Mouse (Mus musculus) heart, embryonic 14.5 days (tissue): ENCODE measurements around the gene Ints14. TPM values are rescaled to one million over a fixed set of nuclear protein-coding genes. Genes with fewer than 3 reads are reported as not detected.

ENCODE experiments used
- ATAC-seq: fragments of 200-750 bp; cut with Nextera tagmentation; 2 replicates; pipeline ENCODE4 v1.8.0; 2017; ENCODE audit warnings: low read depth, moderate TSS enrichment; ENCODE audit not compliant: insufficient number of reproducible peaks, insufficient read depth, low FRiP score
- H3K27ac ChIP-seq, 2 experiments: fragments of 200-500 bp in 1 of 2; fragments of 300-500 bp in 1 of 2; sonication (generic) in 1 of 2; replicated peaks in 1 of 2; 2 replicates each; pipeline ENCODE4 v1.5.1; 2012 to 2014; ENCODE audit warnings: low read depth in 2 of 2, low read length in 2 of 2, control low read depth in 1 of 2, mild to moderate bottlenecking in 1 of 2, mixed read lengths in 1 of 2; ENCODE audit not compliant: control insufficient read depth in 1 of 2, insufficient read depth in 1 of 2
- H3K27me3 ChIP-seq: fragments of 300-500 bp; sonication (generic); 2 replicates; pipeline ENCODE4 v1.6.1; 2014; ENCODE audit warnings: mild to moderate bottlenecking, low read length, control low read depth; ENCODE audit not compliant: control insufficient read depth, insufficient read depth
- H3K36me3 ChIP-seq: fragments of 300-500 bp; sonication (generic); 2 replicates; pipeline ENCODE4 v1.6.1; 2014; ENCODE audit warnings: mild to moderate bottlenecking, control low read depth, low read length, mixed read lengths; ENCODE audit not compliant: control insufficient read depth, insufficient read depth
- H3K4me1 ChIP-seq, 2 experiments: fragments of 200-500 bp in 1 of 2; fragments of 300-500 bp in 1 of 2; sonication (generic) in 1 of 2; 2 replicates each; pipeline ENCODE4 v1.6.1; 2012 to 2014; ENCODE audit warnings: low read length in 2 of 2, control low read depth in 1 of 2, mixed read lengths in 1 of 2; ENCODE audit not compliant: control insufficient read depth in 2 of 2, insufficient read depth in 2 of 2
- H3K4me2 ChIP-seq: fragments of 300-500 bp; sonication (generic); 2 replicates; pipeline ENCODE4 v1.6.1; 2014; ENCODE audit warnings: mild to moderate bottlenecking, low read length
- H3K4me3 ChIP-seq, 2 experiments: fragments of 200-500 bp in 1 of 2; fragments of 300-500 bp in 1 of 2; sonication (generic) in 1 of 2; 2 replicates each; pipeline ENCODE4 v1.5.1; 2012 to 2014; ENCODE audit warnings: low read length in 2 of 2, mild to moderate bottlenecking in 2 of 2, control low read depth in 1 of 2, low read depth in 1 of 2, moderate library complexity in 1 of 2; ENCODE audit not compliant: control insufficient read depth in 1 of 2, insufficient read depth in 1 of 2
- H3K9ac ChIP-seq: fragments of 300-500 bp; sonication (generic); 2 replicates; pipeline ENCODE4 v1.6.1; 2014; ENCODE audit warnings: mild to moderate bottlenecking, low read length
- H3K9me3 ChIP-seq: fragments of 300-500 bp; sonication (generic); 2 replicates; pipeline ENCODE4 v1.6.1; 2016; ENCODE audit warnings: low read length, control low read depth; ENCODE audit not compliant: control insufficient read depth
- WGBS: fragments of 180-500 bp; shearing (Covaris S2); extraction: QIAGEN DNeasy Blood & Tissue Kit; methylation state at CpG from one replicate; pipeline ENCODE4 v1.1.7; 2014; 5-methylcytosine and 5-hydroxymethylcytosine counted together
- polyA plus RNA-seq: library from polyadenylated mRNA; unstranded; fragments of >200 nt; fragmentation: Nextera tagmentation; extraction: Ambion mirVana; gene quantifications from 2 replicates; pipeline ENCODE4 v1.2.1, GENCODE M21; 2014

The Ints14 gene
- polyA plus RNA-seq, 1 experiment from 2014 or later = 39.0 TPM

- Histone ChIP-seq H3K9ac (no peak overlapping the region), H3K27me3 (no peaks in the 10 kb centered on the region), H3K27ac (no peak overlapping the region), H3K9me3 (no peaks in the 10 kb centered on the region), H3K36me3 (peaks cover 14% of the 10 kb centered on the region), H3K4me2 (no peak overlapping the region), H3K4me1 (peaks cover 2 to 14% of the 10 kb centered on the region in 2 experiments), H3K4me3 (no peak overlapping the region)
- ATAC-seq = no peak
- 50% methylated on average over 6 of the region's 6 CpGs for WGBS
Observed at GRCm38 (mm10) chr9:65011304-65011703, 50.6 kb downstream of the Ints14 start.

DNA sequence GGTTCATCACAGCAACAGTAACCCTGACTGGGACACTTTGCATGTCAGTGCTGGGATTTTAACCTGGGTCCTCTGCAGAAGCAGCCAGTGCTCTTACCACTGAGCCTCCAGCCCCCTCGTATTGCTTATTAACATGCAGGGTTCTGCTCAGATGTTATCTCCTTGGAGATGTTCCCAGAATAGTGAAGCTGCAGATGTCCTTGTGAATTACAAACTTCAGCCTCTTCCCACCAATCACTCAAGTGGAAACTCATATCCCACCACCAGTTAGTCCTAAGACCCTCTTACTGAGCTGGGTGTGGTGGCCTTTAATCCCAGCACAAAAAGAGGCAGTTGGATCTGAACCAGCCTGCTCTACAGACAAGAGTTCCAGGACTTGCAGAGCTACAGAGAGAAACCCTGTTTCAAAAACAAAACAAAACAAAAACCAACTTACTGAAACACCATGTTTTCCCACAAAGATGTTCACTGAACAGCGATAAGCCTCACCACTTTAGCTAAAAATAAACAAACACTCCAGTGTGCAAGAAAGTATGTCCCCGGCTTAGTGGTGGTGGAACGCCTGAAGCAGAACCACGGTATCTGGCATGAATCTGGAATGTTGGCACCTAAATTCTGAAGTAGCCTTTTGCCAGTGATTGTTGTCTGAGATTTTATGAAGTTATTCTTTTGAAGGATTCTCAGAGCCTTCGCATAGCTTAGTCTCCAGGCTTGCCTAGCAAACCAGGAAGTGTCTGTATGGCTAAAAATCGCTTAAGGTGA is 54.9 kb downstream of the Ints14 start:
- no peak for ATAC-seq
- H3K27ac ChIP-seq = peak overlapping the region in 1 of 2 experiments; percentile 39; a peak in 1 of 4 replicates
- H3K9me3 ChIP-seq = no peaks in the 10 kb centered on the region
- 0 out of 2 replicates have a peak overlapping the region, but pooled peaks have one; percentile 18 for H3K9ac ChIP-seq
- H3K36me3 ChIP-seq = no peaks in the 10 kb centered on the region
- H3K4me2 ChIP-seq = peak overlapping the region; percentile 7; the same call in 1 of the 2 replicates
- H3K4me1 ChIP-seq = peaks cover 5 to 25% of the 10 kb centered on the region in 2 experiments
- no peaks in the 10 kb centered on the region for H3K27me3 ChIP-seq
- 27% methylated on average over 7 of the region's 7 CpGs for WGBS
- no peak overlapping the region for H3K4me3 ChIP-seq

DNA sequence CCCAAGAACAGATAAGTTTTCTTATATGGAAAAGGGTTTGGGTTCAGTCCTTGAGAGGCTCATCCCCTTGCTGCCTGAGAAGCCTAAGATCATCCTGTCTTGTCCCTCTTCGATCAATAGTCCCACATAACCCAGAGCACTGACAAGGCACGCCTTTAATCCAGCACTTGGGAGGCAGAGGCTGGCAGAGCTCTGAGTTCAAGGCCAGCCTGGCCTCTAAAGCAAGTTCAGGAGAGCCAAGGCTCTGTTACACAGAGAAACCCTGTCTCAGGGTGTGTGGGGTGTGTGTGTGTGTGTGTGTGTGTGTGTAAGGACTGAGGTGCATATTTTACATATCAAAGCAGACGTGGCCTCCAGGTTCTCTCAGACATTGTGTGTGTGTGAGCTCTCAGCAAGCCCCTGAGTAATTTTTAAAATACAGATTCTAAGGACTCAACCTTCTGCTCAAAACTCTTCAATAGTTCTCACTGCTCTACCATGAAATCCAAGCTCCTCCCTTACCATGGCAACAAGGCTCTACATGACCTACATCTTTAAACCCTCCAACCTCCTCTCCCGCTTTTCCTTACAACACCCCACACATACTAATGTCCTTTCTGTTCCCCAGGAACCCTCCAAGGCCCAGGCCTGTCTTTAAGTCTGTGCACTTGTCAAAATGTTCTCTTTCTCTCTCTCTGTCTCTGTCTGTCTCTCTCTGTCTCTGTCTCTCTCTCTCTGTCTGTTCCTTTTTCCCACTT is 55.7 kb downstream of the Ints14 start:
- no peak for ATAC-seq
- no peaks in the 10 kb centered on the region for H3K9me3 ChIP-seq
- 75% methylated on average over 4 of the region's 4 CpGs for WGBS
- peak overlapping the region; percentile 7; the same call in 1 of the 2 replicates for H3K4me2 ChIP-seq
- peak overlapping the region in 1 of 2 experiments; percentile 39; a peak in 1 of 4 replicates for H3K27ac ChIP-seq
- no peaks in the 10 kb centered on the region for H3K36me3 ChIP-seq
- no peaks in the 10 kb centered on the region for H3K27me3 ChIP-seq
- H3K9ac ChIP-seq = 0 out of 2 replicates have a peak overlapping the region, but pooled peaks have one; percentile 18
- no peak overlapping the region for H3K4me3 ChIP-seq
- peaks cover 5 to 26% of the 10 kb centered on the region in 2 experiments for H3K4me1 ChIP-seq

- WGBS = 85% methylated on average over 16 of the region's 16 CpGs
Observed at GRCm38 (mm10) chr9:65016978-65017827, 56.5 kb downstream of the Ints14 start.

GRCm38 (mm10) chr9:65017896-65018295 is 57.2 kb downstream of the Ints14 start:
- 86% methylated on average over 4 of the region's 4 CpGs for WGBS
- no peak for ATAC-seq
- Histone ChIP-seq H3K36me3 (no peaks in the 10 kb centered on the region), H3K4me1 (peaks cover 7 to 33% of the 10 kb centered on the region in 2 experiments), H3K4me3 (no peak overlapping the region), H3K4me2 (no peak overlapping the region), H3K9me3 (no peaks in the 10 kb centered on the region), H3K27ac (no peak overlapping the region), H3K9ac (no peak overlapping the region), H3K27me3 (no peaks in the 10 kb centered on the region)

More at GRCm38 (mm10) chr9:65016978-65017827, 56.5 kb downstream of the Ints14 start:
- Histone ChIP-seq H3K27ac (no peak overlapping the region), H3K4me2 (no peak overlapping the region), H3K9ac (no peak overlapping the region), H3K36me3 (no peaks in the 10 kb centered on the region), H3K9me3 (no peaks in the 10 kb centered on the region), H3K4me3 (no peak overlapping the region), H3K4me1 (peaks cover 7 to 30% of the 10 kb centered on the region in 2 experiments), H3K27me3 (no peaks in the 10 kb centered on the region)
- no peak for ATAC-seq

- peaks cover 7 to 33% of the 10 kb centered on the region in 2 experiments for H3K4me1 ChIP-seq
- H3K36me3 ChIP-seq = no peaks in the 10 kb centered on the region
- no peaks in the 10 kb centered on the region for H3K9me3 ChIP-seq
- no peak overlapping the region for H3K4me3 ChIP-seq
- no peak for ATAC-seq
- H3K9ac ChIP-seq = no peak overlapping the region
- H3K27ac ChIP-seq = no peak overlapping the region
- H3K4me2 ChIP-seq = no peak overlapping the region
- H3K27me3 ChIP-seq = no peaks in the 10 kb centered on the region
- WGBS = 79% methylated on average over 3 of the region's 3 CpGs
Observed at GRCm38 (mm10) chr9:65018588-65019121, 58.0 kb downstream of the Ints14 start.

GRCm38 (mm10) chr9:65019146-65019545 is 58.4 kb downstream of the Ints14 start:
- ATAC-seq = no peak
- WGBS = 42% methylated on average over 3 of the region's 3 CpGs
- H3K27ac ChIP-seq = no peak overlapping the region
- H3K36me3 ChIP-seq = no peaks in the 10 kb centered on the region
- H3K4me2 ChIP-seq = no peak overlapping the region
- H3K4me1 ChIP-seq = peaks cover 7 to 33% of the 10 kb centered on the region in 2 experiments
- no peaks in the 10 kb centered on the region for H3K9me3 ChIP-seq
- no peak overlapping the region for H3K4me3 ChIP-seq
- H3K27me3 ChIP-seq = no peaks in the 10 kb centered on the region
- no peak overlapping the region for H3K9ac ChIP-seq
